In genomic region chr11:110439354-110439753, GRCm38 (mm10) we compare ENCODE assay signal across 11 mouse cellular contexts. TPM values are rescaled to one million over a fixed set of nuclear protein-coding genes. Genes with fewer than 3 reads are reported as not detected.
A peak's percentile ranks its signal among the peaks of the same experiment; 100 is the strongest.
DNase-seq lines count a peak whose midpoint lies in the region; ATAC-seq and TF ChIP-seq lines count a peak whose summit lies in the region.
"Had no signal": no experiment of that assay in that cellular context is flagged by ENCODE, and none has a peak within 500 bp of the region (broad histone marks: within the 10 kb centered on the region; RNA-seq: fewer than 3 reads in every experiment).

No protein-coding gene starts in this region.

- POLR2A ChIA-PET in Patski (lab: Charles Lee), result no interaction called here

- H3K27me3 ChIP-seq in kidney, embryonic 16.5 days (ENCODE audit: insufficient read depth, low read length), result no peaks in the 10 kb centered on the region
- no peaks in the 10 kb centered on the region for H3K27me3 ChIP-seq in Patski
- no peaks in the 10 kb centered on the region for H3K27me3 ChIP-seq in embryonic facial prominence, embryonic 10.5 days (replicated peaks; ENCODE audit: low read depth, poor library complexity, severe bottlenecking)
- no peaks in the 10 kb centered on the region for H3K27me3 ChIP-seq in cerebellum, adult 2 months (ENCODE audit: control insufficient read depth, insufficient read depth, low read length)
- H3K27me3 ChIP-seq: limb, embryonic 15.5 days had no signal

- no peak overlapping the region for H3K4me2 ChIP-seq in kidney, embryonic 16.5 days (replicated peaks; ENCODE audit: low read depth, low read length)
- H3K4me2 ChIP-seq: limb, embryonic 15.5 days had no signal

- ATAC-seq in kidney, embryonic 16.5 days (ENCODE audit: low FRiP score, low TSS enrichment), result no peak
- peak; percentile 44 for ATAC-seq in Patski
- peak; percentile 51 to 56; a peak in 2 of 4 replicates for ATAC-seq in hematopoietic stem cell, adult 5-6 weeks (replicated peaks in 1 of 2; ENCODE audit: insufficient read depth in 1 of 2, low FRiP score in 2 of 2, low TSS enrichment in 1 of 2, low read depth in 1 of 2, poor library complexity in 2 of 2, severe bottlenecking in 2 of 2)
- ATAC-seq: forebrain, embryonic 16.5 days had no signal

- peaks cover 8% of the 10 kb centered on the region; the same call in 1 of the 2 replicates for H3K36me3 ChIP-seq in kidney, embryonic 16.5 days (ENCODE audit: insufficient read depth, low read length)
- peaks cover 43% of the 10 kb centered on the region for H3K36me3 ChIP-seq in embryonic facial prominence, embryonic 10.5 days (replicated peaks)
- H3K36me3 ChIP-seq: G1E; limb, embryonic 15.5 days had no signal

- H3K9ac ChIP-seq in kidney, embryonic 16.5 days (replicated peaks; ENCODE audit: low read length), result no peak overlapping the region
- H3K9ac ChIP-seq: limb, embryonic 15.5 days had no signal

- H3K4me1 ChIP-seq in kidney, embryonic 16.5 days (ENCODE audit: insufficient read depth, low read length), result peaks cover 7% of the 10 kb centered on the region
- H3K4me1 ChIP-seq in embryonic facial prominence, embryonic 10.5 days, result peaks cover 14% of the 10 kb centered on the region
- H3K4me1 ChIP-seq in cerebellum, adult 2 months (ENCODE audit: control insufficient read depth, insufficient read depth, low read length), result no peaks in the 10 kb centered on the region
- H3K4me1 ChIP-seq: limb, embryonic 15.5 days had no signal

- no peak overlapping the region for H3K4me3 ChIP-seq in kidney, embryonic 16.5 days (ENCODE audit: low read length)
- no peak overlapping the region for H3K4me3 ChIP-seq in embryonic facial prominence, embryonic 10.5 days
- H3K4me3 ChIP-seq in cerebellum, adult 2 months (replicated peaks; ENCODE audit: insufficient read depth, low read depth, low read length), result no peak overlapping the region
- H3K4me3 ChIP-seq: limb, embryonic 15.5 days had no signal

- no peak for TF ChIP-seq CTCF in Patski (IDR thresholded peaks at IDR 0.05)
- no peak for TF ChIP-seq CTCF in cerebellum, adult 2 months (IDR thresholded peaks at IDR 0.05; ENCODE audit: borderline replicate concordance, insufficient read depth, low read depth, low read length)

- CTCF ChIA-PET in Patski (lab: Charles Lee), result interaction anchor here (1.2 to 1.8 kb wide), 5 partner anchors 11 to 55 kb away, joined by 3 to 5 read pairs (median 4); no protein-coding TSS in a partner anchor

- H3K9me3 ChIP-seq in kidney, embryonic 16.5 days (ENCODE audit: low read length), result no peaks in the 10 kb centered on the region
- peaks cover 8% of the 10 kb centered on the region; the same call in 1 of the 2 replicates for H3K9me3 ChIP-seq in embryonic facial prominence, embryonic 10.5 days
- H3K9me3 ChIP-seq: limb, embryonic 15.5 days had no signal

- in situ Hi-C loops in Patski (cut with MboI; ENCODE audit: low pct_unique_long_range_greater_than_20kb), result no loop called here

- 25% methylated on average over 7 of the region's 7 CpGs for WGBS in kidney, embryonic 16.5 days
- WGBS in embryonic facial prominence, embryonic 10.5 days, result 80% methylated on average over 7 of the region's 7 CpGs
- 36% methylated on average over 7 of the region's 7 CpGs for WGBS in cerebellum, adult 2 months

- peak; percentile 55 for DNase-seq in kidney, postnatal 10 days
- DNase-seq in A20 (ENCODE audit: low read depth, low spot score) (peak; percentile 88), Patski (ENCODE audit: low read depth, low spot score) (no peak)
- no peak for DNase-seq in embryonic facial prominence, embryonic 10.5 days (ENCODE audit: low spot score)
- DNase-seq in c-Kit-positive CD71-positive TER-119-positive erythroid progenitor cells, embryonic 14.5 days (ENCODE audit: low spot score), result no peak
- no peak for DNase-seq in cerebellum, adult 2 months

- no peak for TF ChIP-seq POLR2A in cerebellum, adult 2 months (IDR thresholded peaks at IDR 0.05; ENCODE audit: borderline replicate concordance, insufficient read depth, low read length)

- H3K27ac ChIP-seq in kidney, embryonic 16.5 days (ENCODE audit: low read length), result no peak overlapping the region
- no peak overlapping the region for H3K27ac ChIP-seq in embryonic facial prominence, embryonic 10.5 days (replicated peaks)
- H3K27ac ChIP-seq in cerebellum, adult 2 months (ENCODE audit: insufficient read depth, low read length), result no peak overlapping the region
- H3K27ac ChIP-seq: limb, embryonic 15.5 days had no signal

RNA-seq across cellular contexts. Expression of gene Map2k6, which starts 40.4 kb away (rescaled TPM):
- 23.2 and 23.8 TPM in 2 replicates for polyA plus RNA-seq in kidney, embryonic 16.5 days (2015; fragmentation: Nextera tagmentation; extraction: Ambion mirVana)
- polyA plus RNA-seq in Patski (2021), result 14.3 TPM
- total RNA-seq in hematopoietic stem cell, adult 5-6 weeks (2017), result 21.7 and 27.0 TPM in 2 replicates
- 43.9 and 46.4 TPM in 2 replicates for polyA plus RNA-seq in embryonic facial prominence, embryonic 10.5 days (2016; fragmentation: Nextera tagmentation; extraction: Ambion mirVana)
- 12.1 and 12.5 TPM in 2 replicates for polyA plus RNA-seq in cerebellum, adult 2 months (2012; rRNA removed)
- polyA plus RNA-seq: G1E had no signal

Comparison
In these comparisons a context has a peak if more than half of its experiments do, and no peak if none do; other contexts are left out.
1. DNase-seq: peak in kidney, postnatal 10 days (single experiment) and A20 (single experiment); none in Patski (single experiment), embryonic facial prominence, embryonic 10.5 days (single experiment), c-Kit-positive CD71-positive TER-119-positive erythroid progenitor cells, embryonic 14.5 days (single experiment) and cerebellum, adult 2 months (0 of 2).